Mouse (Mus musculus) olfactory bulb, adult 2 months (tissue): Measurements from ENCODE around the gene Gpatch2. TPM values are rescaled to one million over a fixed set of nuclear protein-coding genes. Genes with fewer than 3 reads are reported as not detected.

Experiments used
- H3K27ac ChIP-seq: fragments of 200-500 bp; 2 replicates; pipeline ENCODE4 v1.5.1; 2012; ENCODE audit warnings: low read depth, low read length; ENCODE audit not compliant: insufficient read depth
- H3K4me1 ChIP-seq: fragments of 200-500 bp; 2 replicates; pipeline ENCODE4 v1.6.1; 2012; ENCODE audit warnings: low read length; ENCODE audit not compliant: control insufficient read depth, insufficient read depth
- H3K4me3 ChIP-seq: fragments of 200-500 bp; 2 replicates; pipeline ENCODE4 v1.5.1; 2012; ENCODE audit warnings: mild to moderate bottlenecking, low read depth, low read length, moderate library complexity; ENCODE audit not compliant: insufficient read depth
- CTCF ChIP-seq: fragments of 200-500 bp; IDR thresholded peaks from 2 replicates; pipeline ENCODE4 v1.5.1; 2012; ENCODE audit warnings: low read depth, mild to moderate bottlenecking, low read length, moderate library complexity; ENCODE audit not compliant: insufficient read depth
- POLR2A ChIP-seq: fragments of 200-500 bp; IDR thresholded peaks from 2 replicates; pipeline ENCODE4 v1.6.1; 2012; ENCODE audit warnings: mild to moderate bottlenecking, low read depth, low read length, moderate library complexity; ENCODE audit not compliant: insufficient read depth
- WGBS: fragments of 180-500 bp; shearing (Covaris S2); methylation state at CpG from one replicate; pipeline ENCODE4 v1.1.7; 2018; 5-methylcytosine and 5-hydroxymethylcytosine counted together
- polyA plus RNA-seq: library from polyadenylated mRNA; stranded (reverse); fragments of >200 nt; gene quantifications from 2 replicates; pipeline ENCODE4 v1.2.4, GENCODE M21; 2012; ENCODE audit warnings: low replicate concordance; ENCODE audit not compliant: missing spikeins, insufficient read depth, insufficient read length

The Gpatch2 gene
- polyA plus RNA-seq, 1 experiment: not detected

- Histone ChIP-seq H3K4me1 (peaks cover 19% of the 10 kb centered on the region; the same call in 1 of the 2 replicates), H3K4me3 (no peak overlapping the region), H3K27ac (no peak overlapping the region)
- 85% methylated on average over 3 of the region's 3 CpGs for WGBS
- TF ChIP-seq CTCF (no peak), POLR2A (no peak)
Measured at GRCm38 (mm10) chr1:187282321-187282720, 67.0 kb downstream of the Gpatch2 start.

- WGBS: 73% methylated on average over 6 of the region's 6 CpGs
- Histone ChIP-seq H3K27ac (no peak overlapping the region), H3K4me3 (no peak overlapping the region), H3K4me1 (peaks cover 19% of the 10 kb centered on the region; the same call in 1 of the 2 replicates)
- no peak for TF ChIP-seq CTCF
- TF ChIP-seq POLR2A: no peak
Measured at GRCm38 (mm10) chr1:187282804-187283203, 67.5 kb downstream of the Gpatch2 start.

GRCm38 (mm10) chr1:187285735-187286134 lies 70.4 kb downstream of the Gpatch2 start:
- WGBS: 58% methylated on average over 8 of the region's 8 CpGs
- TF ChIP-seq CTCF (no peak), POLR2A (no peak)
- H3K4me3 ChIP-seq: no peak overlapping the region
- peaks cover 12% of the 10 kb centered on the region; the same call in 1 of the 2 replicates for H3K4me1 ChIP-seq
- no peak overlapping the region for H3K27ac ChIP-seq

GRCm38 (mm10) chr1:187286411-187286810 lies 71.1 kb downstream of the Gpatch2 start:
- Histone ChIP-seq H3K4me3 (no peak overlapping the region), H3K27ac (no peak overlapping the region), H3K4me1 (peaks cover 12% of the 10 kb centered on the region; the same call in 1 of the 2 replicates)
- WGBS: 92% methylated on average over 4 of the region's 4 CpGs
- TF ChIP-seq POLR2A: no peak
- TF ChIP-seq CTCF: no peak

- Histone ChIP-seq H3K4me1 (peaks cover 12% of the 10 kb centered on the region; the same call in 1 of the 2 replicates), H3K27ac (no peak overlapping the region), H3K4me3 (no peak overlapping the region)
- 92% methylated on average over 3 of the region's 3 CpGs for WGBS
- TF ChIP-seq CTCF: no peak
- TF ChIP-seq POLR2A: no peak
Measured at GRCm38 (mm10) chr1:187286924-187287323, 71.6 kb downstream of the Gpatch2 start.

GRCm38 (mm10) chr1:187290186-187290585 lies 74.9 kb downstream of the Gpatch2 start:
- no peak overlapping the region for H3K27ac ChIP-seq
- H3K4me3 ChIP-seq: no peak overlapping the region
- TF ChIP-seq CTCF (no peak), POLR2A (no peak)
- peaks cover 6% of the 10 kb centered on the region; the same call in 1 of the 2 replicates for H3K4me1 ChIP-seq
- WGBS: 93% methylated on average over 7 of the region's 7 CpGs

GRCm38 (mm10) chr1:187291480-187292394 lies 76.4 kb downstream of the Gpatch2 start:
- TF ChIP-seq CTCF (no peak), POLR2A (no peak)
- 94% methylated on average over 10 of the region's 10 CpGs for WGBS

GRCm38 (mm10) chr1:187292395-187292749 lies 77.1 kb downstream of the Gpatch2 start:
- 89% methylated on average over 3 of the region's 3 CpGs for WGBS
- H3K27ac ChIP-seq: no peak overlapping the region
- TF ChIP-seq CTCF (no peak), POLR2A (no peak)
- H3K4me1 ChIP-seq: no peaks in the 10 kb centered on the region
- no peak overlapping the region for H3K4me3 ChIP-seq

More at GRCm38 (mm10) chr1:187291480-187292394, 76.4 kb downstream of the Gpatch2 start:
- Histone ChIP-seq H3K27ac (no peak overlapping the region), H3K4me1 (no peaks in the 10 kb centered on the region), H3K4me3 (no peak overlapping the region)

- Histone ChIP-seq H3K4me3 (no peak overlapping the region), H3K4me1 (no peaks in the 10 kb centered on the region), H3K27ac (no peak overlapping the region)
- WGBS: 72% methylated on average over 3 of the region's 3 CpGs
- TF ChIP-seq CTCF: no peak
- TF ChIP-seq POLR2A: no peak
Measured at GRCm38 (mm10) chr1:187293233-187293632, 77.9 kb downstream of the Gpatch2 start.
